Mouse (Mus musculus) G1E-ER4 (cell line): ENCODE results near the gene Anxa5. TPM values are rescaled to one million over a fixed set of nuclear protein-coding genes. Genes with fewer than 3 reads are reported as not detected.

ENCODE experiments used
- GATA1 ChIP-seq: IDR thresholded peaks from one replicate; pipeline ENCODE4 v1.8.0; 2012; ENCODE audit warnings: low read length, inconsistent platforms
- polyA plus RNA-seq: library from polyadenylated mRNA; stranded (reverse); fragments of >175 nt; gene quantifications from 2 replicates; pipeline ENCODE4 v1.2.3, GENCODE M21; 2012

The Anxa5 gene
- polyA plus RNA-seq, 1 experiment, result 104 TPM

DNA sequence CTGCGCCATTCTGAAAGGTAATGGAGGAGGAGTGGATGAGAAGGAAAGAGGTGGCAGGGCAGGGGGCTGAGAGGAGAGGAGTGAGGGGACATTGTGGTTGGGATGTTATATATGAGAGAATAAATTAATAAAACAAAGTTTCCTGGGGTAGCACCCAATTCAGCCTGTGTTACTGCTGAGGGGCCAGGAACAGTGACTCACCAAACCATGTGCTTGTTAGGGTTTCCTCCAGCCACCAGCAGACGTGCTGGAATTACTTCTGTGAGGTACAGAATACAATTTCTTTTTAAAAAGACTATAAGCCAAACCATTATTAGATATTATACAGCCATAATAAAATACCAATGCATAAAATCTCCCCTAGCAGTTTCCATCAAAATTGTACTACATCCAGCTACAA, 18.9 kb upstream of the Anxa5 start:
- no peak for TF ChIP-seq GATA1

DNA sequence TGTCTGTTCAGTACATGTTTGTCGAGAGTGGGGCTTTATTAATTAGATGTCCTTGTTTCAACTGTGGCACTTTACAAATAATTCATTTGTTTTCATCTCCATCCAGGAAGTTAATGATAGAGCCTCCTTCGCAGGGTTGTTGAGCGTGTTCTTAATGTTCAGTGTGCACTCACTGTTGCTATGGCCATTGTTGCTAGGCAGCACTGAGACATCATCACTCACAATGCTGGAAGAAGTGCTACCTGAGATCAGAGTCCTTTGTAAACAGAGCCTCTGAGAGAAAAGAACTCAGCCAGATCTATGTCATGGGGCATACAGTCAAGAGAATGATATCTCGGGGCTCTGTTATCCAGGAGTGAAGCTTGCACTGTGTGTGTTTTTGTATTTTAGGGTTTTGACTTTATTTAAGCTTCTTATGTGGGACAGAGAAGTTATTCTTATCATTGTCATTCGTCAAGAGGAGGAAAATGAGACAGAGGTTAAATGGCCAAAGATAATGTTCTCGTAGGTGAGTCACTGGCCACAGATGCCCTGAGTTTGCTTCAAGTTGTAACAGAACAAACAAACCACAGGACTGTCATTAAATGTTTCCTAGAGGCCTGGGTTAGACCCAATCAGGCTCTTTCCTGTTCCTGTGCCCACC, 18.1 kb upstream of the Anxa5 start:
- no peak for TF ChIP-seq GATA1

DNA sequence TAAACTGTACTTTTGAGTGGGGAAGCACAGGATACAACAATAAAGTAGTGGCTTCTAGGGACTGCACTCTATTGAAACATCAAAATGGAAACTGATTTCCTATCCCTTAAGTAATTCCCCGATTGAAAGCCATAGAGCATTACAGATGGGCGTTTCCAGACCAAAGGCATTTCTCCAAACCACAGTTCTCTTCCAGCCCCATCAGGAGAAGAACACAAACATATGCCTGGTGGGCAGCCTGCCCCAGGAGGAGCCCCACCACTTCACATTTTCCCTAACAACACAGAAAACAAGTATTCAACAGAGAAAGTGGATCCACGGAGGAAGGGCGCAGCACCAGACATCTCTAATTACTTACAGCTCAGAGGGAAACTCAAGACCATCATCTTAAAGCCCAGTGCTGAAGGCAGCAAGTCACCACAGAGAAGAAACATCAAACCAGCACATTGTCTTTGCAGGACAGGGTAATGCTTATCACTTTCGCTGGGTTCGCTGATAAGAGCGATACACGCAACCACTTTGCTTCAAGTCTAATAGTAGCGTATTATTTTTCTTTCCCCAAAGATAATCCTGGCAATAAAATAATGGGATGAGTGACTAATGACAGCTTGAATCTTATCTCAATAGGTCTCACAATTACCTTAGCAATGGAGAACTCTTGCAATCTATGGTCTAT, 17.2 kb upstream of the Anxa5 start:
- peak; percentile 59 for TF ChIP-seq GATA1

DNA sequence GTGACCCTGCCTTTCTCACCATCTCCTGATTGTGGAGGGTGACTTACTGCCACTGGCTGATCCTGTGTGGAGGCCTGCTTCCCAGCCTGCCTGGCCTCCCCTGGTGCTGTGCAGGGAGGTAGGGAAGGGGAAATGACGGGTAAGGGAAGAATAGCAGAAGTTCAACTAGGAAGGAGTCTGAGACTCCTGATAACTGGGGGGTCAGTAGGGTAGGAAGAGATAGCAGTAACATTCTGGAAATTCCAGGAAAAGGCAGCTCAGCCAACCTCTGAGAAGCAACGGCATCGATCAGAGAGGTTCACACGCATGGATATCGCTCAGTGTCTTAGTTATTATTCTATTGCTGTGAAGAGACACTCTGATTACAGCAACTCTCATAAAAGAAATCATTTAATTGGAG, 15.8 kb upstream of the Anxa5 start:
- TF ChIP-seq GATA1, result no peak

DNA sequence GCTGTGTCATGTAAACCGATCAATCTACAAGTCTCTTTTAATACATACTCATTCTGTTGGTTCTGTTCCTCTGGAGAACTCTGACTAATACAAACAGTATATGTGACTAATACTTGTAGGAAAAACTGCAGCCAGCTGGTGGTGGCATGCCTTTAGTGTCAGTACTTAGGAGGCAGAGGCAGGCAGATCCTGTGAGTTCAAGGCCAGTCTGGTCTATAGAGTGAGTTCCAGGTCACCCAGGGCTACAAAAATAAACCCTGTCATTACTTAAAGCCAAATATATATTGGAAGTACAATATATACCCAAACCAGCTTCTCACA, 13.9 kb upstream of the Anxa5 start:
- TF ChIP-seq GATA1, result no peak

DNA sequence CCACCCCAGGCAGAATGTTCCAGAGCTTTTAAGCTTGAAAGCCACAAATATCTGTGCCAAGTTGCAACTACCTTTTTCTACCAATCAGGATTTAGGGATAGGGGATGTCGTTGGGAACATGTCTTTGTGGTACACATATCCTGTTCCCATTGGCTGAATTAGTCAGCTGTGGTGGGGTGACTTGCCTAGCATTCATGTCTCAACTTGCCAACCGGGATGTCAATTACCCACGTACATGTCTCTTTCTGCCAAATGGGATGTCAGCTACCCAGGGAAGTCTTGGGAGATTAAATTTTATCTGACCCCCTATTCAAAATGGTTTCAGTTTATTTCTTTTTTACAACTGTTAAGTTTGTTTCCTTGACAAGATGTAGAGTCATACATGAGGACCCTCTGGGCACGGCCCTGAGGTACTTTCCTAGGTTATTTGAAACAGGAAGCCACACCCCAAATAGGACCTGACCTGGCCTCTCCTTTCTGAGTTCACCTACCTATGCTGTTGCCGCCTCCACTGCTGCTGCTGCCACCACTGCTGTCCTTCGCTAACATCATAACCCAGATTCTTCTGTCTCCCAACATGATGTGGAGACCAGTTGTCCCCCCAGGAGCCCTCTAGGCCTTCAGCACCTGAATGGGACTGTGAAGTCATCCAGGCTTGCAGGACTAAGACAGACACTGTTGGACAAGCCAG, 13.3 kb upstream of the Anxa5 start:
- no peak for TF ChIP-seq GATA1

DNA sequence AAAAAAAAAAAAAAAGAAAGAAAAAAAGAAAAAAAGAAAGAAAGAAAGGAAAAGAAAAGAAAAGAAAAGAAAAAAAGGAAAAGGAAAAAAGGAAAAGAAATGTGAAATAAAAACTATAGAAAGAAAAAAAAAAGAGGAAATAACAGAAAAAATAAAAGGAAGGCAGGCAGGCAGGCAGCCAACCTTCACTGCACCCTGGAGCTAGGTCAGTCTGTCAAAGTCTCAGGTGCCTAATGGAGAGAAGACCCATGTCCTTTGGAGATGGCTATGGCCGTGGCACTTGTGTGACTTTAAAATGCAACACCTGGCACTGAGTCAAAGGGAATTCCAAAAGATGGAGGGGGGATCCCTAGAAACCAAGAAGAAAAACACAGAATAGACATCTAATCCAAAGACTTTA, 12.7 kb upstream of the Anxa5 start:
- TF ChIP-seq GATA1, result no peak

DNA sequence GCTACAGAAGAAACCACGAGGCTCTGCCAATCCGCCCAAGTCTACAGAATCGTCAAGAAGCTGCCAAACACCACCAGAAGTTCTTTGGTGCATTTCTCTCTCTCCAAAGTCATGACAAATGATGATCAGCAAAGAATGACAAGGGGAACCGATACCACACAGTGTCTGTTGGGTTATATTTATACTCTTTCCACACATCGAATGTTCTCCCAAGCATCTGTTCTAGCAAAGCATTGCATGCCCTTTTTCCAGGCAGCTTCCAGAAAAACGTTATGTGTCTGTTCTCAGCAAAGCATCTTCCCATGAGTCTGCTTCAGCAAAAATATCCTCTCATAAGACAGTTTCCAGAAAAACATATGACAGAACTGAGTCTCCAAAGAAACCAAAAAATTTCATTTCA, 11.2 kb upstream of the Anxa5 start:
- no peak for TF ChIP-seq GATA1

DNA sequence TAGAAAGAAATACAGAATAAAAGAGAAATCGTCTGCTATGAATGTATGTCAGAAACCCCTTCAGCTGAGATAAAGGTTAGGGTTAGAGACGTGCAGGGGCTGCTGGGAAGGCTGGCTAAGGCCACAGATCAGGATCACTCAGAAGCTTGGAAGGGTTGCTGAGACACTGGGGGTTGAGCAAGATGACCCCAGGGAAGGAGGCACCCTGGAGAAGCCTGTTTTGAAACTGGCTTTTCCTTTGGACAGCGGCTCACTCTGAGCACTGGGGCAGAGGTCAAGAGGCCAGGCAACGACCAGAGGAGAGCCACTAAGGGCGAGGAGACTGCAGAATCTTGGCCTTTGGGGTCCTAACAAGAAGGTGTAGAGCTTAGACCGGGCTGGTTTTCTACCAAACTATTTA, 10.5 kb upstream of the Anxa5 start:
- TF ChIP-seq GATA1, result no peak

DNA sequence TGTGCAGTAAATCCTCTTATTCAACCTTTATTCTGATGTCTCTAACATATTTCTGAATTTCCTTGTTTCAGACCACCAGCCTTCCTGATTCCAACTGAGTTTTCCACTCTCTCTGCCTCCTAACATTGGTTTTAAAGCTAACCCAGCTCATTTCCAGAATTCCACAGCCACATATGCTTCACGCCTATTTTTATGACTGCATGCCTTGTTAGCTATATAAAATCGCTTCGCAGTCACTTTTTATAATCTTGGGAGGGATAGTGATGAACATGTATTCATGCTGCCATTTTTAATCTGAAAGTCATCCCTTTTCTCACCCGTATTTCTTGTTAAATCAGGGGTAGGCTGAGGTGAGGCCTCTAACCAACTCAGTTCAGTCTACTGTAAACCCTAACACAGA, 8.6 kb upstream of the Anxa5 start:
- TF ChIP-seq GATA1, result no peak

DNA sequence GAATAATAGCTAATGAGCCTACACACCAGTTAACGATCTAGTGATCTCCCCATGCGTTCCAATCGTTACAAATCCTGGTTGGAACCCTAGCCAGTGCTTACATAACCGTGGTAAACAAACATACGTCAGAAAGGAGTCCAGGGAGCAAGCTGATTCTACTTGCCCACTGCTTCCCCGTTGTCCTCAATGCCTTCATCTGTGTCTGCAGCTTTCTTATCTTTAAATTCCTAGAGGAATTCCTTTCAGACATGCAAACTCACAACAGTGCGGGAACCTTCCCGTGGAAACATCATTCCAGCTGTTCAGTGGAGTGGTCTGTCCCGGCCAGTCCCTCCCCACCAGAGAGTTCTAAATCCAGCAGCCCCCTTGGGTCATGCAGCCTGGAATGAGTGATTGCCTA, 7.2 kb upstream of the Anxa5 start:
- TF ChIP-seq GATA1, result no peak

DNA sequence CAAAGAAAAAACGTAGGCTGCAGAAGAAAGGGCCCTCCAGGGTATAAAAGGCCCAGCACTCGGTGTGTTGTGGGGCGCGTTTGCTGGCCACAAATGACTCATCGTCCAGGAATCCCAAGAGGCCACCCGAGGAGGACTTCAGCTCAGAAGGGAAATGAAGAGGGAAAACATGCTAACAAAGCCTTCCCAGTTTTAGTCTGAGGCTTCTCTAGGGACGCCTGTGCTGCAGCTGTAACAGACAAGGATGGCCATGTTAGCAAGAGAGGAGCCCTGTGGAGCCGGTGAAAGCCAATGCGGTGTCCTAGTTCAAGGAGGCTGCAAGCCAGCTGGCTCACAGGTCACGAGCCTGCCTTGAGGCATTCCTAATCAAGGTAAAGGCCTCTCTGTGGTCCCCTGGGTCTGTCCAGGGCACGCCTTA, 6.1 kb upstream of the Anxa5 start:
- TF ChIP-seq GATA1, result no peak

DNA sequence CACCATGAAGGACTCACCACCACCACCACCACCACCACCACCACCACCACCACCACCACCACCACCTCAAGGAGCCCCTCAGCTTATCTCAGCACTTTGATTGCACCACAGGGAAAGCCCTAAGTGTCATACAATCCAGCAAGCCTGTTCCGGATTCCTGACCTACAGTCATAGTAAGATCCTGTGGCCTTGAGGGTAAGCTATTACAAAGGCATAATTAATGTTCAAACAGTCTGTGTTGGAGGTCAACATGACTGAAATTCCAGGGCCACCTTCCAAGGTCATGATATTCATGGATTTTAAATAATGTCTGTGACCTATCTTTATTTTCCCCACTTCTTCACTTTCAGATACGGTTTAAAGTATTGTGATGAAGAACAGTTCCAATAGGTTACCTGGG, 4.8 kb upstream of the Anxa5 start:
- no peak for TF ChIP-seq GATA1

DNA sequence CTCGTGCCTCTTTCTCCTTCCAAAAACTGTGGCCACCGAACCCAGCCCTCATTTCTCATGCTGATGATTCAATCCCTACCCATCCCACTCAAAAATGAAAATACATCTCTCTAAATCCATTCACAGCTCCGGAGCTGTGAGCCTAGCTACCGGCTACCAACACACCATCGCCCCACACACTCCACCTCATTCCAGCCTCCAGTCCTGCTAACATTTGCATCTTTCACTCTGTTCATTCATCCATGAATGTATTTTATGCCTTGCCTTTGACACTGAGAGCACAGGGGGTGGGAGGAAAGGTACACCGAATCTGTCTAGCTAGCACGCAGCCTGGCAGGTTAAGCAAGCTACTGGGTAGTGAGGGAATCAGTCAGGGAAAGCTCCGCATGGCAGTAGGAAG, 3.1 kb upstream of the Anxa5 start:
- no peak for TF ChIP-seq GATA1

DNA sequence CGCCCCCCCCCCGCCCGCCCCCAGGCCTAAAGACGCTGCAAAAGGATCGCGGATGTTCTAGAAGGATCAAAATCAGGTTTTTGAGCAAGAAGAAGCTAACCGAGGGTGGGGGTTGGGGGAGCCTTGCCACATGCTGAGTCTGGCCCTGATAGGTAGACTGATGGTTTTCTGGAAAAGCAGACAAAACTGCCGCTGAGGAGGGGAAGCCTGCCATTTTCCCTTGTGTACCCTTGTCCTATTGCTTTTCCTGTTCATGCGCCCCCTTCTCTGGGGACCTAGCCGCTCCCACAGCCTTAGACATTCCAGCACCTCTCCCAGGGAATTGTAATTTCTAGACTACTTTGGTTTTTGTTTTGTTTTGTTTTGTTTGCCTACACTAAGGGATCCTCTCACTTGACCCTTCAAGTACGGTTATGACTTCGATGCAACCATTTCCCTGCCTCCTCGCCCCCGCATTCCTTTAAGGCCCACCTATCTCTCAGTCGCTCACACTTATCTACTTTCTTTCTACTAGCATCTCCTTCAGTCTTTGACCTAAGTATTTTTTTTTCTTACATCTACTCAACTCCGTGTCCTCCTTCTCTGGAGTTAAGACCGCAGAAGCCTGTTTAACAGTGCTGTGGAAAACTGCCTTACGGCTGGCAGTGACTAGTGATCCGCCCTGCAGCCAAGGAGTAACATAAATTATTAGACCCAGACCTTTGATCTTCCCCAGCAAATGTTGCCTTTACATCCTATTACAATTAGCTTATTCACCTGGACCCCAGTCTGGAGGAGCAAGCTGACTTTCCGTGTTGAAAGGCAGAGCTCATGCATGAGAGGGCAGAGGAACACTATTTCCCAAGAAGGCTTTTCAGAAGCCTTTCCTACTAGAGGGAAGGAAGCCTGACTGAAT, 814 bp upstream of the Anxa5 start:
- TF ChIP-seq GATA1, result no peak

DNA sequence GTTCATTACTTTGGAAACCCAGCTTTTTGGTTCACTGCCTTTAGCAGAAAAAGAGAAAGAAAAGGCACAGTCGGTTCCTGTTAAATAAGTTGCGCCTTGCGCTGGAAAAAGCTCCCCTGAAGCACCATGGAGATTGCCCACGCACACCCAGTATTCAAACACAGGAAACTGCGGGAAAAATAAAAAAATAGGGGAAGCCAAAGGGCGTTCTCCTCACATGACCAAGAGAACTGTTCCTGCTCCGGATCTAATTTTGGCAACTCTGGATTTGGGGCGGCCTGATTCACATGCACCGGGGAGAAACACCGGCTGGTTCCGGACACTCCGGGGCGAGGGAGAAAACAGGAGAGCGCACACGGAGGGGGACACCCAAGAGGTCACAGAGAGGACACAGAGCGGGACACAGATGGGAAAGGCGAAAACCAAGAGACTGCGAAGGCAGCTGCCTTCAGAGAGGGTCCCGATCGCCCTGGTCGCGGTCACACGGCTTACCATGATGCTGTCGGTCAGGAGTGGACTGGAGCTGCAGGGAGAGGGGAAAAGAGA, 683 bp downstream of the Anxa5 start:
- no peak for TF ChIP-seq GATA1
